Mouse (Mus musculus) layer of hippocampus, adult 2 months (tissue): ENCODE results near the gene Chd2. TPM values are rescaled to one million over a fixed set of nuclear protein-coding genes. Genes with fewer than 3 reads are reported as not detected.
A peak's percentile ranks its signal among the peaks of the same experiment; 100 is the strongest.

Source experiments
- DNase-seq, 2 experiments: peaks; one replicate each; pipeline ENCODE4 v3.0.0; 2022; ENCODE audit warnings: low spot score in 2 of 2
- H3K27ac ChIP-seq: fragments of 200-600 bp; 2 replicates; pipeline ENCODE4 v1.8.1; 2022
- H3K4me3 ChIP-seq: fragments of 200-600 bp; 2 replicates; pipeline ENCODE4 v1.8.1; 2022; ENCODE audit warnings: mild to moderate bottlenecking
- CTCF ChIP-seq: fragments of 200-600 bp; conservative IDR thresholded peaks from 2 replicates; pipeline ENCODE4 v1.8.1; 2022; ENCODE audit warnings: antibody characterized with exemption, mild to moderate bottlenecking, moderate library complexity
- total RNA-seq, 2 experiments: library from RNA; stranded (reverse); gene quantifications; 2 replicates each; pipeline ENCODE4 v1.2.3; 2021

Chd2 gene
- total RNA-seq, 2 experiments from 2014 or later = 57.1 to 58.3 TPM

DNA sequence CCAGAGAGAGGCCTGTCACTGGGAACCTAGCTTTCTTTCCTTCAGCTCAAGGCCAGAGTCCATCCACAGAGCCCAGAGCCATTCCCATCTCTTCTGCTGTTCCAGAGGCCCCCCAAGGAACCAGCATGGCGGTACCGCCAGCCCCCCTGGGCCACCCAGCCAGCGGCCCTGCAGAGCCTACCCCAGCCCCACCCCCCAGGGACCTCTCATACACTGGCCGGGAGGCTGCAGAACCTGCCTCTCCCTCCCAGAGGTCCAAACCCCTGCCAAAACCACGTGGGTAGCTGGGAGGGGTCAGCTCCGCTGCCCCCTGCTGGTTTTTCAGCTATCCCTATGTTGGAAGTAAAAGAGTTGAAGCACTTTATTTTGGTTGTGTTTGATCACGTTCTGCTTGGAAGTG lies 122.3 kb downstream of the Chd2 start:
- no peak overlapping the region for H3K27ac ChIP-seq
- H3K4me3 ChIP-seq = no peak overlapping the region
- no peak for DNase-seq
- peak; percentile 43 for TF ChIP-seq CTCF

DNA sequence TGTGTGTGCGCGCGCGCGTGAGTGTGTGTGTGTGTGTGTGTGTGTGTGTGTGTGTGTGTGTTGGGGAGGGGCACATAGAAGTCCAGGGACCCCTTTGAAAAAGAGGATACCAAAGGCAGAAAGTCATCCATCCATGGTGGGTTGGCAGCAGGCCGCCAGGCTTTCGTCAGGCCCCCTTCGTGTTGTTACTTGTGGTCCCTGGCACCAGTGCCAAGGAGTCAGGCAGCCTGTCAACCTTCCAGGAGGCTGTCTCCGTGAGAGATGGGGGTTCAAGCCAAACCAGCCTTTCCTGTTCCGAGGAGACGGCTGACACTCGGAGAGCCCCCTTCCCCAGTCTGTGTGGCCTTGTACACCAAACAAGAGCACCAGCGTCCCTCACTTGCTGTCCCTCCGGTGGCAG lies 127.4 kb downstream of the Chd2 start:
- no peak for TF ChIP-seq CTCF
- no peak overlapping the region for H3K4me3 ChIP-seq
- no peak overlapping the region for H3K27ac ChIP-seq
- no peak for DNase-seq

GRCm38 (mm10) chr7:73412419-73412818 lies 129.2 kb downstream of the Chd2 start:
- peak overlapping the region; percentile 28; the same call in 1 of the 2 replicates for H3K27ac ChIP-seq
- no peak overlapping the region for H3K4me3 ChIP-seq
- no peak for DNase-seq
- no peak for TF ChIP-seq CTCF

GRCm38 (mm10) chr7:73411986-73412385 lies 129.6 kb downstream of the Chd2 start:
- no peak for TF ChIP-seq CTCF
- H3K4me3 ChIP-seq = no peak overlapping the region
- H3K27ac ChIP-seq = peak overlapping the region; percentile 28; the same call in 1 of the 2 replicates
- no peak for DNase-seq

- Histone ChIP-seq H3K4me3 (no peak overlapping the region), H3K27ac (peak overlapping the region; percentile 28; the same call in 1 of the 2 replicates)
- TF ChIP-seq CTCF = no peak
- DNase-seq = no peak
These were observed 130.1 kb downstream of the Chd2 start for GRCm38 (mm10) chr7:73411523-73411922.

DNA sequence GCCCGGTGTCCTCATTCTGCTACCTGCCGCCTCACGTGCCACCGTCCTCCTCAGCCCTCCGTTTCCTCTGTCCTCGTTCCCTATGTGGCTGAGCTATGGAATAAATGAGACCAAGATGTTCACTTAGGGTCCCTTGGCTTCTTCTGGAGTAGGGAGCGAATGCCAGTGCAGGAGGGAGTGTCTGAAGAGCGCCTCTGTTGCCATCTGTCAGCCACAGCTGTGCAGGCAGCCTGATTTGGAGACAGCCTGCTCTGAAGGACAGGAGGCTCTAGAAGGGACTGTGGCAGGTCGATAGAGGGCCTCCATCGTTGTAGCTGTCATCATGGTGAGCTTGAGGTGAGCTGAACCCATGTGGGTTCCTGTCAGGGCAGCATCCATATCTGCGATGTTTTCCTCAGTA lies 136.1 kb downstream of the Chd2 start:
- no peak for DNase-seq
- Histone ChIP-seq H3K27ac (no peak overlapping the region), H3K4me3 (no peak overlapping the region)
- no peak for TF ChIP-seq CTCF

DNA sequence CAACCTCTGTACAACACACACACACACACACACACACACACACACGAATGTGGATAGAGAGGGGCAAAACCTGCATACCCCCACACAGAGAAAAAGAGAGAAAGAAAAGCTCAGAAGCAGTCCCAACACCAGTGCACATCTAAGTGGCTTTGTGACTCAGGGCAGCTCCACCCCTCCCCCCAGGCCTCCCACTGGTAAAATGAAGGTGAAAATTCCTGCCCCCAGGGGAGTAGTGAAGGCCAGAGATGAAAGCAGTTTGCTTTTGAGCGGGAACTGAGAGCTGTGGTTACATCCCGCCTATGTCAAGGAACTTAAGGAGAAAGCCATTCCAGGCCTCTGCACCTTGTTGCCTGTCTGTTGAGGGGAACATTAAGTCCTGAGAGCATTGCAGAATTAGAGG lies 138.1 kb downstream of the Chd2 start:
- no peak for DNase-seq
- H3K27ac ChIP-seq = no peak overlapping the region
- TF ChIP-seq CTCF = no peak
- H3K4me3 ChIP-seq = no peak overlapping the region

- Histone ChIP-seq H3K4me3 (no peak overlapping the region), H3K27ac (no peak overlapping the region)
- DNase-seq = no peak
- TF ChIP-seq CTCF = no peak
These were observed 139.0 kb downstream of the Chd2 start for GRCm38 (mm10) chr7:73402671-73403070.

DNA sequence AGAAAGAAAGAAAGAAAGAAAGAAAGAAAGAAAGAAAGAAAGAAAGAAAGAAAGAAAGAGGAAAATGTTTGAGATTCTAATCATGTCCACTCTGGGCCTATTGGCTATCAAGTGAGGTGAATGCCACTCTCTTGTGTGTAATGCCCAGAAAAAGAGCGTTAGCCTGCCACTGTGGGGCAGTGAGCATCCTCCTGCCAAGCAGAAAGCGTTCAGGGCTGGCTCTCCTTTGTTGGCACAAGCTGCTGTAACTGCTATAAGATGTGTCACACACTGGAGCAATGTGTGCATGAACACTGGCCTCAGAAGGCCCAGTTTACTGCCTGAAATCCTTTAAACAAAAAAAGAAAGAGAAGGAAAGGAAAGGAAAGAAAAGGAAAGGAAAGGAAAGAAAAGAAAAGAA lies 139.5 kb downstream of the Chd2 start:
- DNase-seq = no peak
- no peak for TF ChIP-seq CTCF
- Histone ChIP-seq H3K27ac (no peak overlapping the region), H3K4me3 (no peak overlapping the region)

DNA sequence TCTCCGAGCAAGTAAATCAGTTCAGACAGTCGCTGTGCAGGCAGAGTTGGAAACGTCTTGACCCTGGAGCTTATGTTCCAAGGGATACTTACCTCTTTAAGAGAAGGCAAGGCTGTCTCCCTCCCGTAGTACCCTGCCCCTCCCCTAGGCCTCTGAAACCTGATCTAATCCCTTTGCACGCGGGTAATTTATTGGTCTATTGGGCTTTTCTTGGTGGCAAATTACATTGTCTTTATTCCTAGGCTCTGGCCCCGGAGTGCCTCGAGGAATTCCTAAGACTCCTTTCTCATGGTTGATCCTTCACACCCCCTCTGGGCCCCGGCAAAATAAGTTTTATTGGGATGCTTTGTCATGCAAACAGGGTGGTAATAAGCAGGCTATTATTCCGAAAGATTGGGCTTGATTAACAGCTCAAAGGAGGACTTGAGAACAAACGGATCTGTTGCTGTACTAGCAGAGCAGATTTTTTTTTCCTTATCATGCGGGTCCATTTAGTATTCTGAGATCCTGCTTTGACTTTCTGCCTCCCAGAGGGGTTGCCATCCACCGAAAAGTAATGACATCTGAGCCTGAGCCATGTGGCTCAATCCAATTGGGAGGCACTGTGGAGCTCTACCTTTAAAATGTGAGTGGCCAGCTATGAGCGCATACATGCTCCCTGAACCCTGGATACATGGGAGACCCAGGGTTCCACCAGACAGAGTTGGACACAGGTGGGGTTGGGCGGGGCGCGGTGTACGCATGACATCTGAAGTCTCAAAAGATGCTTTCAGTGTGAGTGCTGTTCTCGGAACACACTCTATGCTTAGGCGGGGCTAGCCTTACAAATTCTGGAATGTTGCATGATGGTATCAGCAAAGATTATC lies 141.3 kb downstream of the Chd2 start:
- Histone ChIP-seq H3K27ac (peak overlapping the region; percentile 67; the same call in 1 of the 2 replicates), H3K4me3 (peak overlapping the region; percentile 53)
- TF ChIP-seq CTCF = no peak
- DNase-seq = no peak

DNA sequence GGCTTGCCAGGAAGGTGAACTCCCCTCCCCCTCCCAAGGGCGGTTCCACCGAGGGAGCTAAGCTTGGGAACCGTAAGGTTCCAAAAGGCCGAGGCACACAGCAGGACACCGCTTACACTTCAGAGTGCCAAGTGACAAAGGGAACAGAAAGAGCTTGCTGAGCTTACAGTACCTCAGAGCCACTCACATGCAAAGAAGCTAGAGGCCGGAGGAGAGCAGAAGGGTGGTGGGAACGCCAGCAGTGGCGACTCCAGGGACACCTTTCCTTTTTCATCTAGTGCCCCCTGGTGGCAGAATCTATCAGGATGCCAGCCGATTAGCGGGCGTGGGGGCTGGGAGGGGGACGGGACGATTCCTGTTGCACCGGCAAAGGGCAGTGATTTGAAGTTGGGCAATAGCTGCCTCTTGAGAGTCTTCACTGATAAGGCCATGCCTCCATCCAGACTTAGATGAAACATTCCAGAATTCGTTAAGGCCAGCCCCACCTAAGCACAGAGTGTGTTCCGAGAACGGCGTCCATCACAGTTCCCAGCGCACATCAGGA lies 142.1 kb downstream of the Chd2 start:
- peak; percentile 82 for TF ChIP-seq CTCF
- H3K27ac ChIP-seq = peak overlapping the region; percentile 67; the same call in 1 of the 2 replicates
- peak; percentile 70 to 86 for DNase-seq
- H3K4me3 ChIP-seq = peak overlapping the region; percentile 53

DNA sequence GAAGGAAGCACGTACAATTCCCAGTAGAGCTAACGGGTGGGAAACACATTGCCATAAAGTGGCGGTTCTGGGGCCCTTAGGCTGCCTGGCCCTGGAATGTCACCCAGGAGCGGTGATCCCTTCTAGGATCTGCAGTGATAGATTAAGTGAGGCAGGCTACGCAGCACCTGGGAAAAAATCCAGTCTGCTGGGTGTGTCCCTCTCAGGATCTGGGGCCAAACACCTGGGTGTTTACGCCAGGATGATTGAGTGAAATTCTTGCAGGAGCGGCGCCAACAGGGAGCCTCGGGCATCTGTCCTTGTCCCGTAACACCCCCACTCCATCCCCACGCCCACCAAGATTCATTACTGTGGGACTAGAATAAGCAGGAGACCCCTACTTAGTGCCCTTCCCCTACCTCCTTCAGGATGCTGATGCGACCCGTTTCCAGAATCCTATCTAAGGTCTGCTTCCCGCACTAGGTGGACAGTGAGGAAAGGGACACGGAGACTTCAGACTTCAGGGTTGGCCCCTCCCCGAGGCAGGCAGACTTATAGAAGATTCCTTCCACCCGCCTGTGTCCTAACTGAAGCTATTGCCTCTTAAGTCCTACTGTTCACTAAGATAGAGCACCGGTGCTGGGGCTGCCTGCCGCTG lies 142.7 kb downstream of the Chd2 start:
- DNase-seq = no peak
- TF ChIP-seq CTCF = no peak
- peak overlapping the region; percentile 67 for H3K27ac ChIP-seq
- peak overlapping the region; percentile 53 for H3K4me3 ChIP-seq

DNA sequence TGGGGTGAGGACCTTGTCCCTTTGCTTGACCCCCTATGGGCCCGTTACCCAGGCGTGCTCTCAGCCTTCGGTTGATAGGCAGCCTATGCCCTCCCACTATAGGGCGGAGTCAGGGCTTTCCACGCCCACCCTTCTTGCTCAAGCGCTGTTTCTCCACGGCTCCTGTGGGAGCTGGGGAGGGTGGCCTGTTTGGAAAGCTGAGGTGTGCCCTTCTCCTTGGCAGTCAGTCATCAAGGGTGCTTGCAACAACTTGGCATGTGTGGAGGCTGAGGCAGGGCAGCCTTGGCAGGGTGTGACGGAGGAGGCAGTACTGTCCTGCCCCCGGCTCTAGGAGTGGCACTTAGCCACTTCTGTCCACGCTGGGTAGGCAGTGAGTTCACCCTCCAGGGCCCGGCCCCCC lies 143.3 kb downstream of the Chd2 start:
- TF ChIP-seq CTCF = 0 out of 2 replicates have a peak, but pooled peaks have one; percentile 16
- H3K4me3 ChIP-seq = peak overlapping the region; percentile 18; the same call in 1 of the 2 replicates
- H3K27ac ChIP-seq = no peak overlapping the region
- peak in 1 of 2 experiments; percentile 49 for DNase-seq

DNA sequence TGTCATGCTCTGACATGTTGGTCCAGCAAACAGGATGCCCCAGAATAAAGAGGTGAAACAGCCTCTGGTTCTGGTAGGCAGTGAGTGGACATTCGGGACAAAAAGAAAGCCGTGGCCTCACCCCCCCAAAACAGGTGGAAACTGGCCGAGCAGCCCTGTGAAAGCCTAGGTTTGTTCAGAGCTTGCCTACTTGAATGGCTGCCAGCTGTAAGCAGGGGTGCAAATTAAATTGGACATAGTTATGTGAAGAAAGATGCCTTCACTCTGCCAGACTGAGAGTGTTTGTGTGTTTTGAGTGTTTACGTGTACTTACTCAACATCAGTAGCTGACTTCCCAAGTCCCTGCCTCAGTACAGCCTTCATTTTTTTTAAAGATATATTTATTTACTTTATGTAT lies 147.6 kb downstream of the Chd2 start:
- Histone ChIP-seq H3K4me3 (peak overlapping the region; percentile 73; the same call in 1 of the 2 replicates), H3K27ac (peak overlapping the region; percentile 93)
- TF ChIP-seq CTCF = no peak
- DNase-seq = no peak
